Mouse (Mus musculus) MEL (cell line): ENCODE measurements at regions not wholly inside any gene's neighbourhood (a gene's known extent, or its start where the extent isn't known, plus 50 kb on each side); places are given as distances from the start of the nearest gene placed in this dataset.

Experiments used
- DNase-seq: peaks from one replicate; pipeline ENCODE4 v3.0.0; 2011; ENCODE audit warnings: low read depth, low spot score
- H3K27ac ChIP-seq: 2 replicates; pipeline ENCODE4 v1.5.1; 2012; ENCODE audit warnings: low read depth, mild to moderate bottlenecking, control low read depth, low read length, moderate library complexity; ENCODE audit not compliant: control insufficient read depth
- H3K27me3 ChIP-seq, 2 experiments: fragments of 150-350 bp in 1 of 2; sonication (generic) in 1 of 2; 2 replicates each; pipeline ENCODE4 v1.6.1; 2012; ENCODE audit warnings: low read length in 2 of 2, mild to moderate bottlenecking in 2 of 2, improper control_type of control experiment in 1 of 2, moderate library complexity in 1 of 2; ENCODE audit not compliant: insufficient read depth in 2 of 2, control insufficient read depth in 1 of 2
- H3K36me3 ChIP-seq, 2 experiments: 2 replicates each; pipeline ENCODE4 v1.6.1; 2012 to 2014; ENCODE audit warnings: low read length in 2 of 2, improper control_type of control experiment in 1 of 2, inconsistent platforms in 1 of 2, mild to moderate bottlenecking in 1 of 2; ENCODE audit not compliant: insufficient read depth in 2 of 2, control insufficient read depth in 1 of 2
- H3K4me1 ChIP-seq, 2 experiments: fragments of 150-350 bp in 1 of 2; sonication (generic) in 1 of 2; 2 replicates each; pipeline ENCODE4 v1.6.1; 2012; ENCODE audit warnings: low read length in 2 of 2, improper control_type of control experiment in 1 of 2, mild to moderate bottlenecking in 1 of 2; ENCODE audit not compliant: insufficient read depth in 2 of 2, control insufficient read depth in 1 of 2
- H3K4me3 ChIP-seq, 2 experiments: fragments of 150-350 bp in 1 of 2; sonication (generic) in 1 of 2; 2 replicates each; pipeline ENCODE4 v1.5.1; 2012; ENCODE audit warnings: low read depth in 2 of 2, low read length in 2 of 2, mild to moderate bottlenecking in 2 of 2, moderate library complexity in 2 of 2, control low read depth in 1 of 2, improper control_type of control experiment in 1 of 2; ENCODE audit not compliant: control insufficient read depth in 1 of 2, insufficient read depth in 1 of 2
- H3K79me2 ChIP-seq: 2 replicates; pipeline ENCODE4 v1.6.1; 2012; ENCODE audit warnings: mild to moderate bottlenecking, low read length, moderate library complexity; ENCODE audit not compliant: control insufficient read depth, poor library complexity, insufficient read depth
- H3K9ac ChIP-seq: 2 replicates; pipeline ENCODE4 v1.6.1; 2012; ENCODE audit warnings: low read depth, mild to moderate bottlenecking, control low read depth, low read length, moderate library complexity; ENCODE audit not compliant: control insufficient read depth, poor library complexity, severe bottlenecking
- H3K9me3 ChIP-seq: fragments of 150-350 bp; sonication (generic); replicated peaks from 2 replicates; pipeline ENCODE4 v1.6.1; 2012; ENCODE audit warnings: mild to moderate bottlenecking, low read length, improper control_type of control experiment, moderate library complexity; ENCODE audit not compliant: insufficient read depth
- BHLHE40 ChIP-seq: IDR thresholded peaks from 2 replicates; pipeline ENCODE4 v1.6.1; 2012; ENCODE audit warnings: low read depth, mild to moderate bottlenecking, inconsistent platforms, low read length, improper control_type of control experiment, borderline replicate concordance
- CHD2 ChIP-seq: IDR thresholded peaks from 2 replicates; pipeline ENCODE4 v1.6.1; 2011; ENCODE audit warnings: low read length, improper control_type of control experiment
- ELF1 ChIP-seq: IDR thresholded peaks from 2 replicates; pipeline ENCODE4 v1.6.1; 2014; ENCODE audit warnings: low read depth, mild to moderate bottlenecking, inconsistent platforms, low read length, improper control_type of control experiment, moderate library complexity
- EP300 ChIP-seq, 2 experiments: IDR thresholded peaks; 2 replicates each; pipeline ENCODE4 v1.6.1; 2011; ENCODE audit warnings: improper control_type of control experiment in 2 of 2, low read length in 2 of 2, low read depth in 1 of 2, mild to moderate bottlenecking in 1 of 2
- ETS1 ChIP-seq: IDR thresholded peaks from 2 replicates; pipeline ENCODE4 v1.6.1; 2012; ENCODE audit warnings: low read depth, mild to moderate bottlenecking, inconsistent platforms, low read length, improper control_type of control experiment, moderate library complexity
- GATA1 ChIP-seq: IDR thresholded peaks from 2 replicates; pipeline ENCODE4 v1.6.1; 2011; ENCODE audit warnings: low read depth, low read length, improper control_type of control experiment
- JUND ChIP-seq: IDR thresholded peaks from 2 replicates; pipeline ENCODE4 v1.6.1; 2011; ENCODE audit warnings: low read depth, mild to moderate bottlenecking, improper control_type of control experiment, low read length
- MAX ChIP-seq: IDR thresholded peaks from 2 replicates; pipeline ENCODE4 v1.6.1; 2011; ENCODE audit warnings: low read length, improper control_type of control experiment
- MEF2A ChIP-seq: IDR thresholded peaks from 2 replicates; pipeline ENCODE4 v1.6.1; 2014; ENCODE audit warnings: low read depth, mild to moderate bottlenecking, inconsistent platforms, low read length, improper control_type of control experiment; ENCODE audit not compliant: poor library complexity, insufficient replicate concordance, severe bottlenecking; ENCODE audit errors: extremely low read depth
- MXI1 ChIP-seq: IDR thresholded peaks from 2 replicates; pipeline ENCODE4 v1.6.1; 2011; ENCODE audit warnings: mild to moderate bottlenecking, low read depth, low read length, improper control_type of control experiment
- MYC ChIP-seq: IDR thresholded peaks from 2 replicates; pipeline ENCODE4 v1.6.1; 2011; ENCODE audit warnings: low read depth, mild to moderate bottlenecking, low read length, improper control_type of control experiment, moderate library complexity
- NRF1 ChIP-seq: IDR thresholded peaks from 2 replicates; pipeline ENCODE4 v1.6.1; 2014; ENCODE audit warnings: low read depth, mild to moderate bottlenecking, inconsistent platforms, low read length, improper control_type of control experiment, moderate library complexity; ENCODE audit not compliant: poor library complexity, insufficient read depth, severe bottlenecking
- POLR2AphosphoS2 ChIP-seq: IDR thresholded peaks from 2 replicates; pipeline ENCODE4 v1.6.1; 2011; ENCODE audit warnings: low read length, improper control_type of control experiment
- POLR2AphosphoS5 ChIP-seq: IDR thresholded peaks from 2 replicates; pipeline ENCODE4 v1.6.1; 2012; ENCODE audit warnings: low read depth, borderline replicate concordance, mild to moderate bottlenecking, inconsistent platforms, low read length, moderate library complexity, mixed read lengths
- RAD21 ChIP-seq: IDR thresholded peaks from 2 replicates; pipeline ENCODE4 v1.6.1; 2011; ENCODE audit warnings: mild to moderate bottlenecking, low read depth, low read length, improper control_type of control experiment
- SIN3A ChIP-seq: IDR thresholded peaks from 2 replicates; pipeline ENCODE4 v1.6.1; 2012; ENCODE audit warnings: low read length, improper control_type of control experiment, inconsistent platforms
- TBP ChIP-seq: IDR thresholded peaks from 2 replicates; pipeline ENCODE4 v1.8.0; 2011; ENCODE audit warnings: low read depth, low read length, improper control_type of control experiment
- TCF12 ChIP-seq: IDR thresholded peaks from 2 replicates; pipeline ENCODE4 v1.6.1; 2014; ENCODE audit warnings: low read depth, mild to moderate bottlenecking, inconsistent platforms, low read length, improper control_type of control experiment, moderate library complexity
- USF1 ChIP-seq: IDR thresholded peaks from 2 replicates; pipeline ENCODE4 v1.6.1; 2014; ENCODE audit warnings: low read depth, mild to moderate bottlenecking, inconsistent platforms, low read length, improper control_type of control experiment, moderate library complexity
- ZC3H11A ChIP-seq: IDR thresholded peaks from 2 replicates; pipeline ENCODE4 v1.6.1; 2012; ENCODE audit warnings: low read depth, mild to moderate bottlenecking, inconsistent platforms, low read length, improper control_type of control experiment
- ZKSCAN1 ChIP-seq: IDR thresholded peaks from 2 replicates; pipeline ENCODE4 v1.6.1; 2012; ENCODE audit warnings: low read depth, mild to moderate bottlenecking, inconsistent platforms, low read length, improper control_type of control experiment, moderate library complexity
- ZNF384 ChIP-seq: IDR thresholded peaks from 2 replicates; pipeline ENCODE4 v1.6.1; 2012; ENCODE audit warnings: low read depth, mild to moderate bottlenecking, inconsistent platforms, low read length, improper control_type of control experiment

DNA sequence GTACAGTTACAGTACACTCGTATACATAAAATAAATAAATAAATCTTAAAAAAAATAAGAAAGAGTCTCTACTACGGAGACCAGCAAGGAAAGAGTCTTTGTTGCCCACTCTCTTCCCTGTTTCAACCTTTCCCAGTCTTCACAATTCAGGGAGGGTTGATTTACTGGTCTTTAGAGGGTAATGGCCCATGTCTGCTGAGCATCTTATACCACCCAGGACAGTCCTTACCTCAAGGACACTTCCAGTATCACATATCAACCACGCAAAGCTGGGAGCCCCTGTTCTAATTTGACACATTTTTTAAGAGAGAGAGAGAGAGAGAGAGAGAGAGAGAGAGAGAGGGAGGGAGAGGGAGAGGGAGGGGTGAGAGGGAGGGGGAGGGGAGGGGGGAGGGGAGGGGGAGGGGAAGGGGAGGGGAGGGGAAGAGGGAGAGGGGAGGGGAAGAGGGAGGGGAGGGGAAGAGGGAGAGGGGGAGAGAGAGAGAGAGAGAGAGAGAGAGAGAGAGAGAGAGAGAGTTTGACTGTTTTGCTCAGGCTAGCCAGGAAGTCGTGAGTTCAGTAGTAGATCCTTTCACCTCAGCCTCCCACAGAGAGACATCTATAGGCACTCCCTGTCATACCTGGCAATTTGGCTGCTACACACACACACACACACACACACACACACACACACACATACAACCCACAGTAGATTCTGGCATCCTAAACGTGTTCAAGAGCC, 125.0 kb downstream of the Ets2 start:
- H3K4me3 ChIP-seq: no peak overlapping the region
- H3K4me1 ChIP-seq: peaks cover 2 to 24% of the 10 kb centered on the region in 2 experiments; a peak in 3 of 4 replicates
- H3K36me3 ChIP-seq: peaks cover 0 to 19% of the 10 kb centered on the region in 2 experiments; a peak in 2 of 4 replicates
- no peaks in the 10 kb centered on the region for H3K27me3 ChIP-seq
- H3K27ac ChIP-seq: peak overlapping the region; percentile 39; the same call in 1 of the 2 replicates
- no peak overlapping the region for H3K9ac ChIP-seq
- no peaks in the 10 kb centered on the region for H3K79me2 ChIP-seq
- TF ChIP-seq JUND (peak; percentile 8; the same call in 1 of the 2 replicates), CHD2 (no peak)
- no peak for DNase-seq
- H3K9me3 ChIP-seq: no peaks in the 10 kb centered on the region

DNA sequence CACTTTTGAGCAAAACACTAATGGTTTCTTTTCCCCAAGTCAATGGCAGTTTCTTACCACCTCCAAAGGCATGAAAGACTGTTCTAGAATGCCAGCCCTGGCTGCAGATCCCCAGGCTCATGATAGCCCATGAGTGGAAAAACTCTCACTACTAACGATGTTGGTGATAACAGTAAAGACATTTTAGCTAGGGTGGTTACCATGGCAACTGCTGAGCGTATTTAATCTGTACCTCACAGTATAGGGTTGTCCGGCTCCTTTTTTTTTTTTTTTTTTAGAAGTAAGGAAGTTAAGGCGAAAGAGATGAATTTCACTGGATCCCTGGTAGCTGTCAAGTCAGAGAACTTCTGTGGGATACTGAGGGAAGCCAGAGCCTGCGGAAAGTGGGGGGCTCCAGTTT, 123.8 kb downstream of the Ets2 start:
- TF ChIP-seq ZKSCAN1 (no peak), POLR2AphosphoS5 (no peak), BHLHE40 (no peak), MYC (no peak), SIN3A (0 out of 2 replicates have a peak, but pooled peaks have one; percentile 2), ZNF384 (peak; percentile 94)
- Histone ChIP-seq H3K9me3 (no peaks in the 10 kb centered on the region), H3K27ac (peak overlapping the region; percentile 6; the same call in 1 of the 2 replicates), H3K4me1 (peaks cover 2 to 24% of the 10 kb centered on the region in 2 experiments; a peak in 3 of 4 replicates), H3K4me3 (no peak overlapping the region), H3K27me3 (no peaks in the 10 kb centered on the region), H3K9ac (no peak overlapping the region), H3K36me3 (peaks cover 0 to 19% of the 10 kb centered on the region in 2 experiments; a peak in 2 of 4 replicates), H3K79me2 (no peaks in the 10 kb centered on the region)
- DNase-seq: peak; percentile 81

DNA sequence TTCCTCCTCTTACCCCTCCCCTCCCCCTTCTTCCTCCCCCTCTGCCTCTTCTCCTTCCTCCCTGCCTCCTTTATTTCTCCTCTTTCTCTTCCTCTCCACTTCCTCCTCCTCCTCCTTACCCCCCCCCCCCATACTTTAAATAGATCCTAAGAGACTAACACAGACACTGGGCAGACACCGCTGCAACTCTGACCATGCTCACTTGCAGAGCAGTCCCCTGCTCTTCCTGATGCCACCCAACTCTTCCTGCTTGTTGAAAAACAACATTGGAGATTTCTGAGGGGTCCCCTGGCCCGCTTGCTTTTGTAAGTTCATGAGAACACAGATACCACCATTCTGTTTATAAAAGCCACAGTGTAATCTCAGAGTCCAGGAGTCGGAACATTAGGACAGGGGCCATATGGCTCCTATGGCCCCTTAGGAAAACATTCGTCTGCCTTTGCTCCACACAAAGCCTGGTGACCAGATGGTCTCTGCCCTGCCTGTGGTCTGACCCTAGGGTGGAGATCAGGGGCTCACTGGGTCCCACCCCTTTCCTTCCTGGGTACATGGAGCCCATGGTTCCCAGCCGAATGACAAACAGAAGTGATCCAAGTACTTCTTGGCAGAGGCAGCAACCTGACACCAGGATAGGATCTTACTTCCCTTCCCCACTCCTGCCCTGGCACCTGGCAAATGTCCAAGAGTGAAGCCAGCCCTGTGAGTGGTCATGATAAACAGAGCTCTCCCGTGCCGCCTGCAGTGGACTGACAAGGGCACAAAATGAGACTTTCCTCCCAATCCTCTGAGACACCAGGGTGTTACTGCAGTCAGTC, 123.1 kb downstream of the Ets2 start:
- DNase-seq: peak; percentile 76
- Histone ChIP-seq H3K9me3 (no peaks in the 10 kb centered on the region), H3K27me3 (no peaks in the 10 kb centered on the region), H3K27ac (peak overlapping the region; percentile 6; the same call in 1 of the 2 replicates), H3K4me3 (no peak overlapping the region), H3K36me3 (peaks cover 0 to 19% of the 10 kb centered on the region in 2 experiments; a peak in 2 of 4 replicates), H3K4me1 (peaks cover 2 to 24% of the 10 kb centered on the region in 2 experiments; a peak in 3 of 4 replicates), H3K9ac (no peak overlapping the region), H3K79me2 (no peaks in the 10 kb centered on the region)
- TF ChIP-seq SIN3A: 0 out of 2 replicates have a peak, but pooled peaks have one; percentile 16
- TF ChIP-seq NRF1: no peak
- no peak for TF ChIP-seq MAX
- TF ChIP-seq TCF12: peak; percentile 75
- peak; percentile 55 for TF ChIP-seq GATA1
- TF ChIP-seq RAD21: no peak
- no peak for TF ChIP-seq ELF1
- TF ChIP-seq USF1: no peak
- TF ChIP-seq MEF2A: no peak
- TF ChIP-seq JUND: no peak
- TF ChIP-seq EP300 (IDR thresholded peaks at IDR 0.05; ENCODE audit: low read depth in 1 of 2, low read length in 2 of 2): peak; percentile 78 to 79
- no peak for TF ChIP-seq POLR2AphosphoS2
- no peak for TF ChIP-seq ZC3H11A
- TF ChIP-seq BHLHE40: peak; percentile 84
- TF ChIP-seq MYC: no peak
- TF ChIP-seq ETS1: peak; percentile 63
- no peak for TF ChIP-seq MXI1
- TF ChIP-seq TBP: no peak
